Mouse (Mus musculus) C2C12 (cell line): ENCODE results near the gene Nfe2l3. TPM values are rescaled to one million over a fixed set of nuclear protein-coding genes. Genes with fewer than 3 reads are reported as not detected.
A peak's percentile ranks its signal among the peaks of the same experiment; 100 is the strongest.

Experiments used
- H3K27me3 ChIP-seq: one replicate; pipeline ENCODE4 v1.6.1; 2011; ENCODE audit not compliant: control insufficient read depth, insufficient read depth, insufficient read length
- H3K36me3 ChIP-seq: one replicate; pipeline ENCODE4 v1.6.1; 2011; ENCODE audit not compliant: control insufficient read depth, insufficient read depth
- H3K4me3 ChIP-seq: one replicate; pipeline ENCODE4 v1.5.1; 2011; ENCODE audit warnings: mild to moderate bottlenecking, control low read depth; ENCODE audit not compliant: poor library complexity, insufficient read depth, severe bottlenecking
- H3K79me2 ChIP-seq: one replicate; pipeline ENCODE4 v1.6.1; 2011; ENCODE audit not compliant: control insufficient read depth, insufficient read depth
- H3K79me3 ChIP-seq: one replicate; pipeline ENCODE4 v1.6.1; 2011; ENCODE audit warnings: low read depth, control low read depth
- H3ac ChIP-seq: one replicate; pipeline ENCODE3; 2011; ENCODE audit warnings: low read depth; ENCODE audit not compliant: control insufficient read depth, insufficient read length
- CEBPB ChIP-seq: IDR thresholded peaks from one replicate; pipeline ENCODE4 v1.6.1; 2011; ENCODE audit warnings: low read depth, mild to moderate bottlenecking, control low read depth, moderate library complexity
- CTCF ChIP-seq: IDR thresholded peaks from one replicate; pipeline ENCODE4 v1.5.1; 2011; ENCODE audit not compliant: control insufficient read depth, insufficient read depth, insufficient read length
- FOSL1 ChIP-seq: IDR thresholded peaks from one replicate; pipeline ENCODE4 v1.8.0; 2011; ENCODE audit warnings: mild to moderate bottlenecking, low read length; ENCODE audit not compliant: poor library complexity, insufficient read depth, severe bottlenecking
- MAX ChIP-seq: IDR thresholded peaks from one replicate; pipeline ENCODE4 v1.6.1; 2011; ENCODE audit warnings: mild to moderate bottlenecking, control low read depth
- MYOD1 ChIP-seq: IDR thresholded peaks from one replicate; pipeline ENCODE4 v1.6.1; 2011; ENCODE audit warnings: low read depth; ENCODE audit not compliant: control insufficient read depth, insufficient read length
- MYOG ChIP-seq: IDR thresholded peaks from one replicate; pipeline ENCODE4 v1.6.1; 2011; ENCODE audit not compliant: control insufficient read depth, insufficient read length; ENCODE audit errors: extremely low read depth
- USF1 ChIP-seq: IDR thresholded peaks from one replicate; pipeline ENCODE4 v1.6.1; 2011; ENCODE audit warnings: low read depth, mild to moderate bottlenecking, control low read depth, moderate library complexity
- polyA plus RNA-seq: library from polyadenylated mRNA; unstranded; fragments of >200 nt; fragmentation: generic; extraction: Trizol; gene quantifications from one replicate; pipeline ENCODE4 v1.2.1, GENCODE M21; 2012; ENCODE audit warnings: missing spikeins

Gene Nfe2l3
- polyA plus RNA-seq, 1 experiment, result 0.19 TPM

DNA sequence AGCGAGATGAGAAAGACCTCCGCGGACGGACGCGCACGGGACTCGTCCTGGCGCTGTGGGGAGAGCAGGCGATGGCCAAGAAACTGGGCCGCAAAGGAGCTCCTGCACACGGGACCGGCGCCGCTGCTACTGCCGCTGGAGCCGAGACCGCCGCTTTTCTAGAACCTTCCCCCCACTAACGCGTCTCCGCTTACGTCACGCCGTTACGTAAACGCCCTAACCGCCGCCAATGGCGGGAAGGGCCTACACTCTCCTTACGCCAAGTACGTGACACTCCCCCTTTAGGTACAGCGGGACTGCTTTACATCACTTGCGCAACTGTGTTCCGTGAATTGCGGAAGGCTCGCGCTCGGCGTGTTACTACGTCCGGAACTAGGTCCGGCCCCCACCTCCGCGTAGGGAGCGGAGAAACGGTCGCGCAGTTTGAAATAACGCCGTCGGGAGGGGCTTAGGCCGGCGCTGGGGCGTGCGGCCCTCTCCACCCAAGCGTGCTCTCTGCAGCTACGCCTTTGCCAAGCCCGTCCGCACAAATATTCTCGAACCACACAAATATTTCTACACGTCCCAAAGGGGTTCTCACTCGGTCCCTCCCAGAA lies 37.3 kb downstream of the Nfe2l3 start, which contains the start of gene Hnrnpa2b1:
Hnrnpa2b1 (minus strand) TSS at position 180 of the 596 bp plus-strand sequence.
- no peak for TF ChIP-seq MYOG
- peak; percentile 74 for TF ChIP-seq CEBPB
- Histone ChIP-seq H3K79me3 (peaks cover 85% of the 10 kb centered on the region), H3ac (peak within 1 kb of the TSS; percentile 97), H3K79me2 (peaks cover 93% of the 10 kb centered on the region), H3K36me3 (peaks cover 69% of the 10 kb centered on the region), H3K27me3 (no peaks in the 10 kb centered on the region), H3K4me3 (peak within 1 kb of the TSS; percentile 97)

DNA sequence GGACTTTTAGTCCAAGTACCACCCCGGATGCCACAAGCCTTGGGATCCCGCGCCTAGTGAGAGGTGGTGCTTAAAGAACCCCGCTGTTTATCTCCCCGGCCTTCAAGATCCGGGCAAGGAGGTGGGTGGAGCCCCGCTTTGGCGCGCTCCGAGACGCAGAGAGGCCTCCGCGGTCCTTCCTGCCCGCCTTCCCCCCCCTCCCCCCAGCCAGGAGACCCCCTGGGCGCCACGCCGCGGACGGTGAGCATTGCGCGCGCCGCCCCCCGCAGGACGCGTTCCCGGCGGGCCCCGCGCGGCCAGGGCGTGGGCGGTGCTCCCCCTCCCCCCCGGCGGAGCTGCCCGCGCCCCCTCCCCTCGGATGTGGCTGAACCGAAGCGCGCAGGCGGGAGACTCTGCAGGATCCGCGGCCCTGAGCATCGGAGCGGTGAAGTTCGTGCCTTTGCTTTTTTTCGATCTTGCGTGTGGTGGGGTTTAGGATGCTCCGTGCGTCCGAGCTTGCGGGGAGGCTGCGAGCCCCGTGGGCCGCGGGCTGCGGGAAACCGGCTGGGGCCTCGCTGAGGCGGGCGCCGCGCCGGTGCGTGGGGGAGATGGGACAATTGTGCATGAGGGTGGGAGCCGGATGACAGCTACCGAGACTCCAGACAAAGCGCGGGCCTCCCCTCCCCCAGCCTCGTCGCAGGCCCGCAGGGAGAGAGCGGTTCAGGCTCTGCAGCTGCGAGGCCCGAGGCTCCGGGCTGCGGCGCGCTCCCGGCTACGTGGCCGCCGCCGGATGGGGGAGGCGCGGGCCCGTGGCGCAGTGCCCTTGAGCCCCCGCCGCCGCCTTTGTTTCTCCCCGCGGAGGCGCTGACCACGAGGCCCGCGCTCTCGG lies 38.1 kb downstream of the Nfe2l3 start, which contains the start of gene Cbx3:
Cbx3 (plus strand) TSS at position 50 of the 868 bp plus-strand sequence.
- H3K79me3 ChIP-seq, result peaks cover 85% of the 10 kb centered on the region
- H3ac ChIP-seq, result peak within 1 kb of the TSS; percentile 97
- H3K36me3 ChIP-seq, result peaks cover 69% of the 10 kb centered on the region
- TF ChIP-seq MAX, result no peak
- no peak for TF ChIP-seq CTCF
- TF ChIP-seq CEBPB, result no peak
- TF ChIP-seq MYOG, result no peak
- no peak for TF ChIP-seq FOSL1
- no peak for TF ChIP-seq USF1
- TF ChIP-seq MYOD1, result no peak
- H3K79me2 ChIP-seq, result peaks cover 93% of the 10 kb centered on the region
- H3K4me3 ChIP-seq, result peak within 1 kb of the TSS; percentile 97
- H3K27me3 ChIP-seq, result no peaks in the 10 kb centered on the region

DNA sequence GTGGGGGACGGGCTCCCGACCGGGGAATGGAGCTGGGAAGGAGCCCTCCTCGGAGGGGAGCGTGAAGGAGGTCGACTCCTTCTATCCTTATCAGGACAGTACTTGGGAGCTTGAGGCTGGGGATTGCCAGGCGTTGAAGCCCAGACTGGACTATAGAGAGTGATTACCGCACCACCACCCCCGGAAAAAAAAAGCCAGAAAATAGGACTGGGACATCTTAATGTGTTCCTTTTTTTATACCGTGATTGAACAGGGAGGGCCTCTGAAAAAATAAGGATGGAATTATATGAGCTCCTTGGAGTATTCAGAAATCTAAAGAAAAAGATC lies 38.7 kb downstream of the Nfe2l3 start:
- Histone ChIP-seq H3K36me3 (peaks cover 69% of the 10 kb centered on the region), H3K79me3 (peaks cover 85% of the 10 kb centered on the region), H3K4me3 (peak overlapping the region; percentile 97), H3K79me2 (peaks cover 93% of the 10 kb centered on the region), H3K27me3 (no peaks in the 10 kb centered on the region), H3ac (peak overlapping the region; percentile 97)
- TF ChIP-seq MYOG (no peak), CEBPB (no peak), MAX (peak; percentile 12), MYOD1 (no peak), USF1 (no peak)

DNA sequence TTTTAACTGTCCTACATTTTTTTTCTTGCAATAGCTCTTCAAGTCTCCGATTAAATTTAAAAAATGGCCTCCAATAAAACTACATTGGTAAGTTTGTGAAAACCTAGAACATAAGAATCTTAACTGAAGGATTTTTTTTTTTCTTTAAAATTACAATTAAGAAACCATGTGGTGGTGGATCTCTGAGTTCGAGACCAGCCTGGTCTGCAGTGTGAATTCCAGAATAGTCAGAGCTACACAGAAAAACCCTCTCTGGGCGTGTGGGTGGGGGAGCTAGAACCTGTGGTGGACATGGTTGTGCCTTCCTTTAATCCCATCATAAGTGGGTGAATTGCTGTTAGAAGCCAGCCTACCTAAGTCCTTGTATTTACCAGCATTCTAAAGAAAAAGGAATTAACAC lies 39.3 kb downstream of the Nfe2l3 start:
- Histone ChIP-seq H3K79me2 (peaks cover 93% of the 10 kb centered on the region), H3K79me3 (peaks cover 85% of the 10 kb centered on the region), H3K27me3 (no peaks in the 10 kb centered on the region), H3K4me3 (peak overlapping the region; percentile 97), H3ac (peak overlapping the region; percentile 47), H3K36me3 (peaks cover 69% of the 10 kb centered on the region)
- TF ChIP-seq CEBPB (no peak), USF1 (no peak), MYOG (no peak), MYOD1 (no peak), CTCF (no peak), MAX (no peak), FOSL1 (no peak)

DNA sequence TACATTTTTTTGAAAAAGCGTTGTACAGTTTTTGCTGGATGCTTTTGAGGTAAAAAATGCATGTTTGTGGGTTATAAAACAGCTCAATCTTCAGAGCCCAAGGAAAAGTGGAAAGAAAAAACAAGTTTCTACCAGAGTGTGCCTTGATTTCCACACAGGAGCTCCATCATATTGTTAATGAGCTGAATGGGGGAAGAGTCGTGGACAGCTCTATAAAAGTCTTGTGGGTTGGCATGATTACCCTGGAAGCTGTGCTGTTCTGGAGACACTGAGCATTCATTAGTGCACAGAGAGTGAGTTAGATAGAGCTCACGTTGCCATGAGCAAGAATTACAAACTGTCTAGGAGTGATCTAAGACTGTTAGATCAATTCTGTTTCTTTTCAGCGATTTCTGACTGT lies 39.7 kb downstream of the Nfe2l3 start:
- Histone ChIP-seq H3K79me3 (peaks cover 85% of the 10 kb centered on the region), H3K27me3 (no peaks in the 10 kb centered on the region), H3K36me3 (peaks cover 69% of the 10 kb centered on the region), H3ac (peak overlapping the region; percentile 4), H3K4me3 (peak overlapping the region; percentile 97), H3K79me2 (peaks cover 93% of the 10 kb centered on the region)
- no peak for TF ChIP-seq CEBPB
- no peak for TF ChIP-seq MYOG
- TF ChIP-seq CTCF, result no peak
- no peak for TF ChIP-seq MAX
- TF ChIP-seq MYOD1, result no peak
- no peak for TF ChIP-seq USF1
